Mouse (Mus musculus) lung, adult 2 months (tissue): ENCODE data around the gene Tarbp2. TPM values are rescaled to one million over a fixed set of nuclear protein-coding genes. Genes with fewer than 3 reads are reported as not detected.

ENCODE experiments used
- DNase-seq: peaks from one replicate; pipeline ENCODE4 v3.0.0; 2022
- H3K4me1 ChIP-seq: fragments of 200-500 bp; 2 replicates; pipeline ENCODE4 v1.6.1; 2011; ENCODE audit warnings: low read length; ENCODE audit not compliant: control insufficient read depth, insufficient read depth
- H3K4me3 ChIP-seq: fragments of 200-500 bp; replicated peaks from 2 replicates; pipeline ENCODE3; 2011; ENCODE audit warnings: low read depth, mild to moderate bottlenecking, control low read depth, low read length; ENCODE audit errors: extremely low read depth
- CTCF ChIP-seq: fragments of 200-500 bp; IDR thresholded peaks from 2 replicates; pipeline ENCODE4 v1.5.1; 2011; ENCODE audit warnings: mild to moderate bottlenecking, low read length, control low read depth; ENCODE audit not compliant: insufficient read depth
- POLR2A ChIP-seq: fragments of 200-500 bp; IDR thresholded peaks from 2 replicates; pipeline ENCODE4 v1.6.1; 2011; ENCODE audit warnings: low read depth, mild to moderate bottlenecking, control low read depth, low read length, borderline replicate concordance; ENCODE audit errors: extremely low read depth
- WGBS: fragments of 180-500 bp; shearing (Covaris S2); methylation state at CpG from one replicate; pipeline ENCODE4 v1.1.7; 2018; 5-methylcytosine and 5-hydroxymethylcytosine counted together
- polyA plus RNA-seq: library from polyadenylated mRNA; depleted of rRNA; stranded (reverse); fragments of >200 nt; gene quantifications from 2 replicates; pipeline ENCODE4 v1.2.3, GENCODE M21; 2012

Gene Tarbp2
- polyA plus RNA-seq, 1 experiment: 61.1 TPM

DNA sequence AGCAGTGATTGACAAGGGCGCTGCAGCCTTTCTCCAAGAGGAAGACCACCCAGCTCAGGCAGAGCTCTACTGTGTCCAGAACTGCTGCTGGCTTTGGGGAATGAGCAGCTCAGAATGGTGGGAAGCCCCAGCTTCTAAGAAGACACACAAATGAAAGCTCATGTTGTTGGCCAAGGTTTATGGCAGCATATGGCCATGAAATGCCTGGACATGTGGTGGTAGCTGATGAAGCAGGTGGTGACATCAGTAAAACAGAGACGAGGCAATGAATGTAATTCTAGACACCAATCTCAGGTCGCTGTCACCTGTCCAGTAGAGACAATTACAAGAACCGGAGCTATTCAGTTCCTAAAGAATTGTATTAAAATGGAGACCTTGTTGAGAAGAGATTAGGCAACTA is 26.8 kb downstream of the Tarbp2 start:
- WGBS: 95% methylated on average over 4 of the region's 4 CpGs
- no peak overlapping the region for H3K4me3 ChIP-seq
- peaks cover 4% of the 10 kb centered on the region for H3K4me1 ChIP-seq
- TF ChIP-seq CTCF (no peak), POLR2A (no peak)
- DNase-seq: no peak

DNA sequence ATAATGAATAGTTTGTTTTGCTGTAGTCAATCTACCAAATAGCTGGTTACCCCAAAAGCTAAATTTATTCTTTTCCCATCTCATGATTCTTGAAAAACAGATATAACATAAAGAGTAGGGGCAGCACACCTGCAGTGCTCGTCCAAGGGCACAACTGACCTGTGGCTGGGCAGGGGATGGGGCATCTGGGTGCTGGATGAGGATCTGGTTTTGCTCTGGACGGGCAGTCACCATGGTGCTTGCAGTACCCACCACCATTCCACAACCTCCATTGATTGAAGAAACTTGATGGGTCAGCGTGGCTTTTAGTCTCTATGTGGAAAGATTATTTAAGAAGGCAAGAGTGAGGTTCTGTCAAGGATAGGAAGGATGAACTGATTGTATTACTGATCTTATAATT is 28.3 kb downstream of the Tarbp2 start:
- 87% methylated on average over 3 of the region's 3 CpGs for WGBS
- TF ChIP-seq CTCF: no peak
- no peak for TF ChIP-seq POLR2A
- Histone ChIP-seq H3K4me3 (no peak overlapping the region), H3K4me1 (peaks cover 4% of the 10 kb centered on the region)
- no peak for DNase-seq

DNA sequence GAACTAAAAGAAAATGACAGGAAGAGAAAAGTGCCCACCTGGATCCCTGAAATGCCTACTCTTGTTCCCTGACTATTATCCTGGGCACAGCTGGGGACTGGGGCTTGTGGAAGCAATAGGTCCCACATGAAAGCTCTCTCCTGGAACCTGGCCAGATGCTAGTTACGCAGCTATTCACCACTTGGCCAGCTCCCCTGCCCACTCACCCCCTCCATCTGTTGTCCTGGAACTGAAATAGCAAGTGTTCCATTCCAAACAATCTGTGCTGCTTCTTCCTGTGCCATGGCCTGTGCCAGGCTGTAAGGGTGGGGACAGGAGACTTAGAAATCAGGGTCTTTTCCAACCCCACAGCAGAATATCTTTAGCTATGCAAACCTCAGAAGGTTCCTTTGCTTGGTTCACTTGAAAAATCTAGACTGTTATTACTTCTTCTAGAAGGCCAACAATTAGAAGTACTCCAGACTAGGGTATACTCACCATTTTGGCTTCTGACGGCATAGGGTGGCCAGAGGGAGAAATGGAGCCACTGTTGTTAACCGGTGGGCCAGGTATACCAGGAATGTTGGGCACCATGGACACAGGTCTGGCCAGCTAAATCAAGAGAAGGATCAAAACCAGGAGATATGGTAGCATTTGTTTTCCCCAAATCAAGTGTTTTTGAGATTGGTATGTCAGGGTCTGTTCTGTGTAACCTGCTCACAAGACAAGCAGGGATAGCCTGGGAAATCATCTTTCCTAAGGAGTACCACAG is 28.9 kb downstream of the Tarbp2 start:
- H3K4me1 ChIP-seq: peaks cover 4% of the 10 kb centered on the region
- no peak for TF ChIP-seq CTCF
- WGBS: 63% methylated on average over 3 of the region's 3 CpGs
- DNase-seq: no peak
- H3K4me3 ChIP-seq: no peak overlapping the region

DNA sequence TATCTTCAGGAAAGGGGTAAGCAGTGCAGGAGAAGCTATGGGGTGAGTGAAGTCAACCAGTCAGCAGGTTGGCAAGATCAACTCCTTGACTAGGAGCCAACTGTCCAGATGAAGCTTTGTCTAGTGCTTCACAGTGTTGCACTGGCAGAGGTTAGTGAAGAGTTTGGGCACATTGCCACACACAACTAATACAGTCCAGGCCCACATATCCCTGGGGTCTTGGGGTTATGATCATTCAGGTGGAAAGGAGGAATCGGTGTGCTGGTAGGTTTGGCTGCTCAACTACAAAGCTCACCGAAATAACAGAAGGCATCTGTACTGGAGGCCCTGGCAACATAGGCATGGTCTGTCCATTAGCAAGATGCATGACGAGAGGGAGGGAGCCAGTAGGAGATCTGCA is 29.5 kb downstream of the Tarbp2 start:
- Histone ChIP-seq H3K4me1 (peaks cover 4% of the 10 kb centered on the region), H3K4me3 (no peak overlapping the region)
- DNase-seq: no peak
- TF ChIP-seq CTCF (no peak), POLR2A (no peak)
- 87% methylated on average over 3 of the region's 3 CpGs for WGBS

DNA sequence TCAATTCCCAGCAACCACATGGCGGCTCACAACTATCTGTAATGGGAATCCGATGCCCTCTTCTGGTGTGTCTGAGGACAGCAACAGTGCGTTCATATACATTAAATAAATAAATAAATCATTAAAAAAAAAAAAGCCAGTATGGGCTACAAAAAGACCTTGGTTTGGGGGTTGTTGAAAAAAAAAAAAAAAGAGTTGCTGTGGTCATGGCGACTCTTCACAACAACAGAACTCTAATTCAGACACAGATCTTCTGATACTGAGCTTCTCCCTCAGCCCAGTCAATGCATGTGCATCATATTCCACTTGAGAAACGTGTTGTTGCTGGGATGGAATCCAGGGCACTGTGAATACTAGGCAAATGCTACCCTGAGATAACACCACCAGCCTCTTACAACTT is 34.6 kb downstream of the Tarbp2 start:
- TF ChIP-seq POLR2A (no peak), CTCF (no peak)
- no peak for DNase-seq
- H3K4me1 ChIP-seq: no peaks in the 10 kb centered on the region
- WGBS: 94% methylated on average over 5 of the region's 5 CpGs
- H3K4me3 ChIP-seq: no peak overlapping the region

DNA sequence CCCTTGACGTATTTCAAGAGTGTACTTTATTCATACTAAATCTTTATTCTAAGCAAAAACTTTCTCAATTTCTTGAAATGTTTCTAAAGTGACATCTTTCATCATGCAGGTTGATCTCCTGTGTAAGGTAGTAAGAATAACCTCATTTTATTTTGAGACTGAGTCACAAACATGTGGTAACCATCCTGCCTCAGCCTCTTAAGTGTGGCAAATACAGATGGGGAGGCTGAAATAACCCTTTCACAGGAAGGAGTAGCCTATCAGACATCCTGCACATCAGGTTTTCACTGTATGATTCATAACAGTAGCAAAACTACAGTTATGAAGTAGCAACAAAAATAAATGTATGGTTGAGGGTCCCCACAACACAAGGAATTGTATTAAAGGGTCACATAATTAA is 37.6 kb downstream of the Tarbp2 start:
- no peaks in the 10 kb centered on the region for H3K4me1 ChIP-seq
- no peak overlapping the region for H3K4me3 ChIP-seq
- no peak for DNase-seq
- TF ChIP-seq CTCF (no peak), POLR2A (no peak)
- WGBS: 94% methylated on average over 1 of the region's 1 CpGs

DNA sequence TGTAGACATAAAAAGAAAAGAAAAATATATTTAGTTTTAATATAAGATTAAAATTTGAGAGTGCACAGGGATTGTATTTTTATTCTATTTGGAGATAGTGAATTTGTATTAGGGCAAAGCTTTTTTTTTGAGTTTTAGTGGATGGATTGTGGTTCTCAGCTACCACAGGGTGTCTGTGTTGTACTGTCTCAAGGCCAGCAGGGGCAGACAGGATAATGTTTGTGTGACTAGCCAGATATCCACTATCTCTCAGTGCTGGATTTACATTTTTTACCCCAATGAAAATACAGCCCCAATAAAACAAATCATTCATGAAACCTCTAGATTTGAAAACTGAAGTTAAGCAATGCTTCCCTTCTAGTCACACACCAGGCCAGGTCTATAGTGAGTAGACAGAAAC is 39.6 kb downstream of the Tarbp2 start:
- TF ChIP-seq POLR2A (no peak), CTCF (no peak)
- Histone ChIP-seq H3K4me1 (no peaks in the 10 kb centered on the region), H3K4me3 (no peak overlapping the region)
- no peak for DNase-seq

DNA sequence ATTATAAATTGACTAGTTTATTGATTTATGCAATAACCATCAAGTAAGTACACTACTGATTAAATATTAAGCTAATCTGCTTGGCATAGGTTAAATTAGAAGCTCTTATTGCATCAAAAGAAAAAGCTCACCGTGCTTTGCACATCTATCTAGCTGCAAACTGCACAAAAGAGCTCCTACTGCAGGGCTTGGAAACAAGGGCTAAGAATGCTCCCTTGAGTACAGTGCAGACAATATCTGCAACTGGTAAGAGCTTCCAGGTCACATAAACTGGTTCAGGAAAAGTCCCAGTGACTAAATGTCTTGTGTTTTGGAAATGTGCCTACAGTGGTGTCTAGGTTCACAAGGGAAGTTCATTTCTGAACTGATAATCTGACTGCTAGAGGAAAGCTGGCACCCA is 44.5 kb downstream of the Tarbp2 start:
- WGBS: 87% methylated on average over 1 of the region's 1 CpGs

DNA sequence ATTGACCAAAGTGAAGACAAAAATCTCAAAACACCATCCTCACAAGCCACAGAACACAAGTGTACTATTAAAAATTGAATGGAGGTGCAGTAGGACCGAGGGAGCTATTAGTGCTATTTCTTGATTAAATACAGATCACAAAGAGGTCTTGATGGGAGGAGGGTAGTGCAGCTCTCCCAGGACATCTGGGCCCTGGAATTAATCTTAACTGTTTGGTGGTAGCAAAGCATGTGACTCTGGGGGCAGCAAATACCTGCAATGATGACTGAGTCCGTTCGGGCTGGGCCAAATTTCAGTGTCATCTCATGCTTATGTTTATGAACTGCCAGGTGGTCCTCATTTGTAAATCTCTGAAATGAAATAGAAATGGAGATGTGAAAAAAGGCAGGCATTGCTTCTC is 45.1 kb downstream of the Tarbp2 start:
- DNase-seq: no peak
- Histone ChIP-seq H3K4me1 (no peaks in the 10 kb centered on the region), H3K4me3 (no peak overlapping the region)
- 89% methylated on average over 3 of the region's 3 CpGs for WGBS
- no peak for TF ChIP-seq POLR2A

More for the DNA sequence above, 44.5 kb downstream of the Tarbp2 start:
- no peak for TF ChIP-seq POLR2A
- H3K4me3 ChIP-seq: no peak overlapping the region
- no peak for DNase-seq
- H3K4me1 ChIP-seq: no peaks in the 10 kb centered on the region

DNA sequence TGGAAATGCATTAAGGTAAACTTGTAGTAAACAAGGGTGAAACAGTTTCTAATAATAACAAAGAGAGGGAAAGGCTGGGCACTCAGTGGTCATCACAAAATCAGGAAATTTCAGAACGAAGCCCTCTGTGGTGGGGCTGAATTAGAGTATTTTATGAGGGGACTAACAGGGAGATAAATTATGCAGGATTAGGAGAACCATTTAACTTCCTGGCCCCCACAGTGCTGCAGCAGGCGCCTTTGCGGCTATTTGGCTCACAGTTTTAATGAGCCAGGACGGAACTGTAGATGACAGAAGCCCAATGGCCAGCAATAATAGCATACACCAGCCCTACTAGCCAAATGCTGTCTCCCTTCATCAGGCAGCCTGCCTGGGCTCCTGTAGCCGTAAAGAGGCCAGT is 45.7 kb downstream of the Tarbp2 start:
- TF ChIP-seq POLR2A: no peak
- H3K4me1 ChIP-seq: no peaks in the 10 kb centered on the region
- WGBS: 91% methylated on average over 5 of the region's 5 CpGs
- no peak overlapping the region for H3K4me3 ChIP-seq
- no peak for DNase-seq

DNA sequence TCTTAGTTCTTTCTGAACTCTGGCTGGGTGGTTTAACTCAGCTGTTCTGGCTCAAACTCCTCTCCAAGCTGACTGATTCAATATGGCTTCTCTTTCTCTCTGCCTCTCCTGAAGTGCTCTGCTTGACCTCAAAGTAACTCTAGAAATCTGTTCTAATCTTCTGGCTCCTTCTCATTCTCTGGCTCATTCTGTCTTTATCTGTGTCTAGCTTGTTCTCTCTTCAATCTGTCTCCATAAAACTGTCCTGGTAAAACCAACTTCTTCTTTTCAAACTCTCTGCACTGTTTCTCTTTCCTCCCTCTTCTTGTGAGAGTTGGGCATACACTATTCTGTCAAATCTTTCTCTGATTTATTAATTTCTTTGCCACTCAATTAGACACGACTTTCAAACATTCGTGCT is 49.9 kb downstream of the Tarbp2 start:
- WGBS: 72% methylated on average over 2 of the region's 2 CpGs
- H3K4me1 ChIP-seq: no peaks in the 10 kb centered on the region
- no peak for DNase-seq
- no peak overlapping the region for H3K4me3 ChIP-seq
- TF ChIP-seq CTCF (no peak), POLR2A (no peak)
